Mouse (Mus musculus): ENCODE measurements around the gene Gm21974. TPM values are rescaled to one million over a fixed set of nuclear protein-coding genes. Genes with fewer than 3 reads are reported as not detected.

Gene Gm21974
- polyA plus RNA-seq, 1 experiment, result not detected

- no peak overlapping the region for H3K4me3 ChIP-seq
- no peak for TF ChIP-seq MAX (IDR thresholded peaks at IDR 0.05; ENCODE audit: low read depth)
- no peak for TF ChIP-seq USF1 (IDR thresholded peaks at IDR 0.05; ENCODE audit: low read depth)
- TF ChIP-seq SRF (IDR thresholded peaks at IDR 0.05; ENCODE audit: control insufficient read depth, insufficient read length, low read depth), result no peak
- no peak for TF ChIP-seq MYOG (IDR thresholded peaks at IDR 0.05; ENCODE audit: control insufficient read depth in 1 of 3, insufficient read depth in 1 of 3, insufficient read length in 2 of 3, low read depth in 2 of 3)
- TF ChIP-seq CEBPB (IDR thresholded peaks at IDR 0.05; ENCODE audit: insufficient read depth, poor library complexity, severe bottlenecking), result no peak
- no peak for TF ChIP-seq POLR2AphosphoS2 (IDR thresholded peaks at IDR 0.05; ENCODE audit: insufficient read length, low read depth)
- no peak for TF ChIP-seq REST (IDR thresholded peaks at IDR 0.05; ENCODE audit: insufficient read depth, insufficient read length)
- no peak for TF ChIP-seq POLR2A (IDR thresholded peaks at IDR 0.05; ENCODE audit: insufficient read length, low read depth)
- no peak for TF ChIP-seq MYOD1 (IDR thresholded peaks at IDR 0.05; ENCODE audit: control insufficient read depth in 1 of 3, insufficient read length in 2 of 3, low read depth in 2 of 3)
- TF ChIP-seq TCF12 (IDR thresholded peaks at IDR 0.05; ENCODE audit: insufficient read depth, poor library complexity, severe bottlenecking), result no peak
- TF ChIP-seq E2F4 (IDR thresholded peaks at IDR 0.05; ENCODE audit: insufficient read depth), result no peak
- no peak overlapping the region for H3K4me2 ChIP-seq (ENCODE audit: low read depth)
- no peaks in the 10 kb centered on the region for H3K27me3 ChIP-seq (ENCODE audit: control insufficient read depth, insufficient read depth, insufficient read length)
- H3K36me3 ChIP-seq (ENCODE audit: control insufficient read depth, insufficient read depth), result no peaks in the 10 kb centered on the region
- no peak overlapping the region for H3ac ChIP-seq (ENCODE audit: control insufficient read depth, insufficient read length)
- H3K79me2 ChIP-seq (ENCODE audit: control insufficient read depth, insufficient read depth), result peaks cover under 1% of the 10 kb centered on the region
Measured at GRCm38 (mm10) chr7:127837473-127837872, 57.8 kb downstream of the Gm21974 start.

Other genes with a start within 250 kb of the Gm21974 start
- gene Bcl7c, start 186.5 kb downstream of the Gm21974 start, polyA plus RNA-seq (2012; fragmentation: generic; extraction: Trizol), result 94.7 TPM
- gene Ctf1, start 182.7 kb downstream of the Gm21974 start, polyA plus RNA-seq (2012; fragmentation: generic; extraction: Trizol), result 8.9 TPM
- 0.14 TPM for gene Ctf2, start 163.3 kb downstream of the Gm21974 start, polyA plus RNA-seq (2012; fragmentation: generic; extraction: Trizol)
- gene Fbxl19, start 150.9 kb downstream of the Gm21974 start, polyA plus RNA-seq (2012; fragmentation: generic; extraction: Trizol), result 11.9 TPM
- 16.3 TPM for gene Orai3, start 125.6 kb downstream of the Gm21974 start, polyA plus RNA-seq (2012; fragmentation: generic; extraction: Trizol)
- 13.7 TPM for gene Setd1a, start 118.8 kb downstream of the Gm21974 start, polyA plus RNA-seq (2012; fragmentation: generic; extraction: Trizol)
- gene Gm49388, start 109.8 kb downstream of the Gm21974 start, polyA plus RNA-seq (2012; fragmentation: generic; extraction: Trizol), result 1.4 TPM
- gene Hsd3b7, start 94.8 kb downstream of the Gm21974 start, polyA plus RNA-seq (2012; fragmentation: generic; extraction: Trizol), result 15.0 TPM
- gene Stx4a, start 71.2 kb downstream of the Gm21974 start, polyA plus RNA-seq (2012; fragmentation: generic; extraction: Trizol), result 73.0 TPM
- 0.20 TPM for gene Stx1b, start 70.9 kb downstream of the Gm21974 start, polyA plus RNA-seq (2012; fragmentation: generic; extraction: Trizol)
- 16.7 TPM for gene Zfp646, start 19.2 kb downstream of the Gm21974 start, polyA plus RNA-seq (2012; fragmentation: generic; extraction: Trizol)
- 7.9 TPM for gene Zfp668, start 18.6 kb downstream of the Gm21974 start, polyA plus RNA-seq (2012; fragmentation: generic; extraction: Trizol)
- 0.74 TPM for gene Prss53, start 4.5 kb downstream of the Gm21974 start, polyA plus RNA-seq (2012; fragmentation: generic; extraction: Trizol)
- gene Vkorc1, start 163 bp upstream of the Gm21974 start, polyA plus RNA-seq (2012; fragmentation: generic; extraction: Trizol), result 65.9 TPM
- 53.2 TPM for gene Bckdk, start 8.6 kb upstream of the Gm21974 start, polyA plus RNA-seq (2012; fragmentation: generic; extraction: Trizol)
- 26.4 TPM for gene Kat8, start 17.1 kb upstream of the Gm21974 start, polyA plus RNA-seq (2012; fragmentation: generic; extraction: Trizol)
- 0.06 TPM for gene Prss8, start 34.6 kb upstream of the Gm21974 start, polyA plus RNA-seq (2012; fragmentation: generic; extraction: Trizol)
- gene Prss36, start 51.3 kb upstream of the Gm21974 start, polyA plus RNA-seq (2012; fragmentation: generic; extraction: Trizol), result 10.6 TPM
- 231 TPM for gene Fus, start 72.0 kb upstream of the Gm21974 start, polyA plus RNA-seq (2012; fragmentation: generic; extraction: Trizol)
- gene Pycard, start 98.4 kb upstream of the Gm21974 start, polyA plus RNA-seq (2012; fragmentation: generic; extraction: Trizol), result 3.9 TPM
- gene Trim72, start 108.5 kb upstream of the Gm21974 start, polyA plus RNA-seq (2012; fragmentation: generic; extraction: Trizol), result 468 TPM
- gene Itgam, start 167.2 kb upstream of the Gm21974 start, polyA plus RNA-seq (2012; fragmentation: generic; extraction: Trizol), result 0.14 TPM
- gene Gm49368, start 167.2 kb upstream of the Gm21974 start, polyA plus RNA-seq (2012; fragmentation: generic; extraction: Trizol), result not detected
- not detected for gene Itgax, start 234.1 kb upstream of the Gm21974 start, polyA plus RNA-seq (2012; fragmentation: generic; extraction: Trizol)